Mouse (Mus musculus): ENCODE results near the gene Gm16253. TPM values are rescaled to one million over a fixed set of nuclear protein-coding genes. Genes with fewer than 3 reads are reported as not detected.
A peak's percentile ranks its signal among the peaks of the same experiment; 100 is the strongest.

Gm16253 gene
- total and polyA plus RNA-seq, 2 experiments: not detected

DNA sequence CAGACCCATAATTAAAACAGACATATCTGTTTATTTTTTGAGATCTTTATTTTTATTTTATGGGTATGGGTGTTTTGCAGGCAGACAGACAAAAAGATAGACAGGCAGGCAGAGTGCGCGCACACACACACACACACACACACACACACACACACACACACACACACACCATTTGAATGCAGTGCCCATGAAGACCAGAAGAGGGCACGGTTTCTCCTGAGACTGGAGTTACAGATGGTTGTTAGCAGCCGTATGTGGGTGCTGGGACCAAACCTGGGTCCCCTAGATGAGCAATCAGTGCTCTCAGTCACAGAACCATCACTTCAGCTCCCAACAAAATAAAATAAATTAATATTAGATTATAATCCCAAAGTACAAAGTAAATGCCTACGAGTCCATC lies 6.6 kb downstream of the Gm16253 start:
- DNase-seq (ENCODE audit: extremely low read depth, low read depth, low spot score): no peak
- 91% methylated on average over 5 of the region's 5 CpGs for WGBS
- H3K4me1 ChIP-seq (ENCODE audit: control insufficient read depth, insufficient read depth, low read length): 0 out of 2 replicates have a peak, but pooled peaks cover 2% of the 10 kb centered on the region
- no peak overlapping the region for H3K9ac ChIP-seq (ENCODE audit: low read depth, low read length)
- no peaks in the 10 kb centered on the region for H3K79me2 ChIP-seq (ENCODE audit: control insufficient read depth, insufficient read depth, low read length)
- no peaks in the 10 kb centered on the region for H3K36me3 ChIP-seq (ENCODE audit: control insufficient read depth, insufficient read depth, low read length)
- no peaks in the 10 kb centered on the region for H3K27me3 ChIP-seq (ENCODE audit: control insufficient read depth, insufficient read depth, low read length)
- no peak for TF ChIP-seq POLR2A (IDR thresholded peaks at IDR 0.05; ENCODE audit: extremely low read depth, insufficient read depth, low read length)
- TF ChIP-seq CTCF (IDR thresholded peaks at IDR 0.05; ENCODE audit: low read depth, low read length): no peak
- no peak overlapping the region for H3K27ac ChIP-seq (replicated peaks; ENCODE audit: insufficient read depth, low read depth, low read length)
- no peak overlapping the region for H3K4me3 ChIP-seq (ENCODE audit: insufficient read depth, low read depth, low read length)

DNA sequence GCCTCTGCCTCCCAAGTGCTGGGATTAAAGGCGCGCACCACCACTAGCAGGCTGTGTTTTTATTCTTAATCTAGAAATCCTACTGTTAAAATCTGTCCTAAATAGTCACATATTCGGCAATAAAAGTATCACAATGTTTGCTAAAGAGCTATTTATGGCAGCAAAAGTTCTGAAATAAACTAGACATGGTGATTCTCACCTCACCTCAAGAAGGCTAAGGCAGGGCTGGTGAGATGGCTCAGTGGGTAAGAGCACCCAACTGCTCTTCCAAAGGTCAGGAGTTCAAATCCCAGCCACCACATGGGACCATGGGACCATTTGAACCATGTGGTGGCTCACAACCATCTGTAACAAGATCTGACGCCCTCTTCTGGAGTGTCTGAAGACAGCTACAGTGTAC lies 13.9 kb downstream of the Gm16253 start:
- Histone ChIP-seq H3K9ac (ENCODE audit: low read depth, low read length) (no peak overlapping the region), H3K36me3 (ENCODE audit: control insufficient read depth, insufficient read depth, low read length) (no peaks in the 10 kb centered on the region), H3K27ac (replicated peaks; ENCODE audit: insufficient read depth, low read depth, low read length) (no peak overlapping the region), H3K4me3 (ENCODE audit: insufficient read depth, low read depth, low read length) (no peak overlapping the region), H3K79me2 (ENCODE audit: control insufficient read depth, insufficient read depth, low read length) (no peaks in the 10 kb centered on the region; the same call in 1 of the 2 replicates), H3K4me1 (ENCODE audit: control insufficient read depth, insufficient read depth, low read length) (0 out of 2 replicates have a peak, but pooled peaks cover 1% of the 10 kb centered on the region), H3K27me3 (ENCODE audit: control insufficient read depth, insufficient read depth, low read length) (no peaks in the 10 kb centered on the region)
- WGBS: 88% methylated on average over 4 of the region's 4 CpGs
- TF ChIP-seq CTCF (IDR thresholded peaks at IDR 0.05; ENCODE audit: low read depth, low read length) (no peak), POLR2A (IDR thresholded peaks at IDR 0.05; ENCODE audit: extremely low read depth, insufficient read depth, low read length) (no peak)
- DNase-seq (ENCODE audit: extremely low read depth, low read depth, low spot score): no peak

- peak overlapping the region; percentile 57 for H3K9ac ChIP-seq (ENCODE audit: low read depth, low read length)
- TF ChIP-seq CTCF (IDR thresholded peaks at IDR 0.05; ENCODE audit: low read depth, low read length) (no peak), POLR2A (IDR thresholded peaks at IDR 0.05; ENCODE audit: extremely low read depth, insufficient read depth, low read length) (no peak)
- peak; percentile 95 for DNase-seq (ENCODE audit: extremely low read depth, low read depth, low spot score)
- H3K79me2 ChIP-seq (ENCODE audit: control insufficient read depth, insufficient read depth, low read length): no peaks in the 10 kb centered on the region; the same call in 1 of the 2 replicates
- peak overlapping the region; percentile 59 for H3K4me3 ChIP-seq (ENCODE audit: insufficient read depth, low read depth, low read length)
- no peaks in the 10 kb centered on the region for H3K36me3 ChIP-seq (ENCODE audit: control insufficient read depth, insufficient read depth, low read length)
- WGBS: 1% methylated on average over 10 of the region's 10 CpGs
- H3K4me1 ChIP-seq (ENCODE audit: control insufficient read depth, insufficient read depth, low read length): 0 out of 2 replicates have a peak, but pooled peaks cover 1% of the 10 kb centered on the region
- peak overlapping the region; percentile 89 for H3K27ac ChIP-seq (replicated peaks; ENCODE audit: insufficient read depth, low read depth, low read length)
- no peaks in the 10 kb centered on the region; the same call in 1 of the 2 replicates for H3K27me3 ChIP-seq (ENCODE audit: control insufficient read depth, insufficient read depth, low read length)
These were observed 16.6 kb downstream of the Gm16253 start for GRCm38 (mm10) chr3:96593374-96593773.

DNA sequence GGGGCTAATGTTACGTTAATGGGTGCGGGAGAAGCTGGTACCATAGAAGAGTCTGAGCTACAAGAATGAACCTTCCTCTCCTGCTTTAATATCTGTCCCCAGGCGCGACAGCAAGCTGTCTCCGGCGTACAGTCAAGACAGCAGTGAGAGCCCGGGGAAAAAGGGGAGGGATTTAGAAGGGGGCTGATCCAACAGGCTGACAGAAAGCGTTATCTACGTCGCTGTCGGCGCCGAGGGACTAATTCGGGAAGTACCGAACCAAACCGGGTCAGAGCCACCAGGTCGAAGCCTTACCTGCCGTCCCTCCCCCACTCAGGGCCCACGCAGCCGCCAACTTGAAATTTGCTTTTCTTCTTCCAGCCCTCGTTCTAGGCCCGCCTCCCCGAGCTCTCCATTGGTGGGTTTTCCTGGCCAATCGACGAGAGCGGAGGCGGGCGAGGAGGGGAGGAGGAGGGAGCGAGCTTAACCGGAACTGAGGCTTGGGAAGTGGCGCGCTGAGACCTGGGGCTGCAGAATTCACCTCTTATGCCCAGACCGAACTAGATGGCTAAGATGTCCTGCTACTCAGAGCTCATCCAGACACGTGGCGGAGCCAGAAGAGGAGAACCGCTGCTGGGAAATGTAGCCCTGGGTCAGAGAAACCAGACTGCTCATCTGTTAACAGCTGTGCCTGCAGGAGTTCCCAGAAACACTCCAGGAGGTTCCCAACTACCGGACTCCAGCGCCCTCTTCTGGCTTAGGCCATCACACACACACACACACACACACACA lies 17.2 kb downstream of the Gm16253 start, which contains the start of gene Polr3gl:
TSS of gene Polr3gl (minus strand) at position 392 of the 771 bp plus-strand sequence.
- no peaks in the 10 kb centered on the region; the same call in 1 of the 2 replicates for H3K27me3 ChIP-seq (ENCODE audit: control insufficient read depth, insufficient read depth, low read length)
- H3K9ac ChIP-seq (ENCODE audit: low read depth, low read length): peak within 1 kb of the TSS; percentile 57
- WGBS: under 1% methylated on average over 38 of the region's 38 CpGs
- H3K4me3 ChIP-seq (ENCODE audit: insufficient read depth, low read depth, low read length): peak within 1 kb of the TSS; percentile 59
- H3K79me2 ChIP-seq (ENCODE audit: control insufficient read depth, insufficient read depth, low read length): no peaks in the 10 kb centered on the region; the same call in 1 of the 2 replicates
- TF ChIP-seq POLR2A (IDR thresholded peaks at IDR 0.05; ENCODE audit: extremely low read depth, insufficient read depth, low read length) (peak; percentile 58), CTCF (IDR thresholded peaks at IDR 0.05; ENCODE audit: low read depth, low read length) (peak; percentile 28; the same call in 1 of the 2 replicates)
- peak; percentile 94 for DNase-seq (ENCODE audit: extremely low read depth, low read depth, low spot score)
- H3K27ac ChIP-seq (replicated peaks; ENCODE audit: insufficient read depth, low read depth, low read length): peak within 1 kb of the TSS; percentile 89
- H3K36me3 ChIP-seq (ENCODE audit: control insufficient read depth, insufficient read depth, low read length): no peaks in the 10 kb centered on the region
- H3K4me1 ChIP-seq (ENCODE audit: control insufficient read depth, insufficient read depth, low read length): 0 out of 2 replicates have a peak, but pooled peaks cover 1% of the 10 kb centered on the region

DNA sequence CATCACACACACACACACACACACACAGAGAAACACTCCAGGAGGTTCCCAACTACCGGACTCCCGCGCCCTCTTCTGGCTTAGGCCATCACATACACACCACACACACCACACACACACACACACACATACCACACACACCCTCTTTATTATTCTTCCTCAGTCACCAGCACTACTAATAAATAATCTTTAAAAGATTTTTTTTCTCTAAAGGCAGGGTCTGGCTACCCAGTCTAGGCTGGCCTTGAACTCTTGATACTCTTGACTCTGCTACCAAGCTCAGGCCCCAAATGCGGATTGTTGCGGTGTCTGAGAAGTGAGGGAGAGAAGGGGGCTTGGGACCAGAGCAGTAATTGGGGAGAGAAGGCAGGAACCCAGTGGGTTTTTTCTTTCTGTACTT lies 18.1 kb downstream of the Gm16253 start:
- DNase-seq (ENCODE audit: extremely low read depth, low read depth, low spot score): no peak
- 96% methylated on average over 5 of the region's 5 CpGs for WGBS
- Histone ChIP-seq H3K4me3 (ENCODE audit: insufficient read depth, low read depth, low read length) (no peak overlapping the region), H3K79me2 (ENCODE audit: control insufficient read depth, insufficient read depth, low read length) (no peaks in the 10 kb centered on the region; the same call in 1 of the 2 replicates), H3K9ac (ENCODE audit: low read depth, low read length) (no peak overlapping the region), H3K27ac (replicated peaks; ENCODE audit: insufficient read depth, low read depth, low read length) (no peak overlapping the region), H3K4me1 (ENCODE audit: control insufficient read depth, insufficient read depth, low read length) (0 out of 2 replicates have a peak, but pooled peaks cover 1% of the 10 kb centered on the region), H3K27me3 (ENCODE audit: control insufficient read depth, insufficient read depth, low read length) (no peaks in the 10 kb centered on the region; the same call in 1 of the 2 replicates), H3K36me3 (ENCODE audit: control insufficient read depth, insufficient read depth, low read length) (no peaks in the 10 kb centered on the region)
- TF ChIP-seq POLR2A (IDR thresholded peaks at IDR 0.05; ENCODE audit: extremely low read depth, insufficient read depth, low read length) (no peak), CTCF (IDR thresholded peaks at IDR 0.05; ENCODE audit: low read depth, low read length) (no peak)
